Mouse (Mus musculus): ENCODE results near the gene Tbc1d5. TPM values are rescaled to one million over a fixed set of nuclear protein-coding genes. Genes with fewer than 3 reads are reported as not detected.

Tbc1d5 gene
- polyA plus RNA-seq, 1 experiment from 2014 or later, result 4.6 TPM

GRCm38 (mm10) chr17:51040861-51041260 lies 138.3 kb downstream of the Tbc1d5 start:
- Histone ChIP-seq H3K27me3 (replicated peaks; ENCODE audit: control insufficient read depth, insufficient read depth, low read length) (no peaks in the 10 kb centered on the region), H3K36me3 (ENCODE audit: control insufficient read depth, insufficient read depth) (no peaks in the 10 kb centered on the region), H3K4me2 (replicated peaks; ENCODE audit: low read depth) (no peak overlapping the region), H3K9me3 (ENCODE audit: control insufficient read depth) (no peaks in the 10 kb centered on the region), H3K4me1 (replicated peaks; ENCODE audit: control insufficient read depth, insufficient read depth, low read length) (no peaks in the 10 kb centered on the region), H3K9ac (ENCODE audit: low read depth, low read length) (no peak overlapping the region), H3K27ac (ENCODE audit: low read depth, low read length) (no peak overlapping the region), H3K4me3 (ENCODE audit: low read depth, low read length) (no peak overlapping the region)
- ATAC-seq, result no peak
- WGBS, result 27% methylated on average over 1 of the region's 1 CpGs
- TF ChIP-seq CTCF (IDR thresholded peaks at IDR 0.05; ENCODE audit: low read depth), result no peak

GRCm38 (mm10) chr17:51023227-51023626 lies 155.9 kb downstream of the Tbc1d5 start:
- ATAC-seq, result no peak
- Histone ChIP-seq H3K4me3 (ENCODE audit: low read depth, low read length) (no peak overlapping the region), H3K27me3 (replicated peaks; ENCODE audit: control insufficient read depth, insufficient read depth, low read length) (no peaks in the 10 kb centered on the region), H3K4me2 (replicated peaks; ENCODE audit: low read depth) (no peak overlapping the region), H3K36me3 (ENCODE audit: control insufficient read depth, insufficient read depth) (no peaks in the 10 kb centered on the region), H3K9me3 (ENCODE audit: control insufficient read depth) (no peaks in the 10 kb centered on the region), H3K27ac (ENCODE audit: low read depth, low read length) (no peak overlapping the region), H3K4me1 (replicated peaks; ENCODE audit: control insufficient read depth, insufficient read depth, low read length) (no peaks in the 10 kb centered on the region), H3K9ac (ENCODE audit: low read depth, low read length) (no peak overlapping the region)
- TF ChIP-seq CTCF (IDR thresholded peaks at IDR 0.05; ENCODE audit: low read depth), result no peak
- WGBS, result 81% methylated on average over 5 of the region's 5 CpGs

- no peak overlapping the region for H3K9ac ChIP-seq (ENCODE audit: low read depth, low read length)
- no peak overlapping the region for H3K4me2 ChIP-seq (replicated peaks; ENCODE audit: low read depth)
- H3K27me3 ChIP-seq (replicated peaks; ENCODE audit: control insufficient read depth, insufficient read depth, low read length), result no peaks in the 10 kb centered on the region
- no peaks in the 10 kb centered on the region for H3K9me3 ChIP-seq (ENCODE audit: control insufficient read depth)
- no peak overlapping the region for H3K4me3 ChIP-seq (ENCODE audit: low read depth, low read length)
- no peaks in the 10 kb centered on the region for H3K4me1 ChIP-seq (replicated peaks; ENCODE audit: control insufficient read depth, insufficient read depth, low read length)
- no peak overlapping the region for H3K27ac ChIP-seq (ENCODE audit: low read depth, low read length)
- no peak for ATAC-seq
- TF ChIP-seq CTCF (IDR thresholded peaks at IDR 0.05; ENCODE audit: low read depth), result no peak
- WGBS, result 78% methylated on average over 2 of the region's 2 CpGs
- no peaks in the 10 kb centered on the region for H3K36me3 ChIP-seq (ENCODE audit: control insufficient read depth, insufficient read depth)
Observed at GRCm38 (mm10) chr17:51016384-51016783, 162.8 kb downstream of the Tbc1d5 start.

- Histone ChIP-seq H3K36me3 (ENCODE audit: control insufficient read depth, insufficient read depth) (no peaks in the 10 kb centered on the region), H3K27ac (ENCODE audit: low read depth, low read length) (no peak overlapping the region), H3K27me3 (replicated peaks; ENCODE audit: control insufficient read depth, insufficient read depth, low read length) (no peaks in the 10 kb centered on the region), H3K9ac (ENCODE audit: low read depth, low read length) (no peak overlapping the region), H3K4me3 (ENCODE audit: low read depth, low read length) (no peak overlapping the region), H3K4me1 (replicated peaks; ENCODE audit: control insufficient read depth, insufficient read depth, low read length) (no peaks in the 10 kb centered on the region), H3K9me3 (ENCODE audit: control insufficient read depth) (no peaks in the 10 kb centered on the region), H3K4me2 (replicated peaks; ENCODE audit: low read depth) (no peak overlapping the region)
- ATAC-seq, result no peak
- TF ChIP-seq CTCF (IDR thresholded peaks at IDR 0.05; ENCODE audit: low read depth), result no peak
Observed at GRCm38 (mm10) chr17:51013908-51014307, 165.2 kb downstream of the Tbc1d5 start.

- no peak overlapping the region for H3K9ac ChIP-seq (ENCODE audit: low read depth, low read length)
- H3K4me3 ChIP-seq (ENCODE audit: low read depth, low read length), result no peak overlapping the region
- no peak for TF ChIP-seq CTCF (IDR thresholded peaks at IDR 0.05; ENCODE audit: low read depth)
- H3K27ac ChIP-seq (ENCODE audit: low read depth, low read length), result no peak overlapping the region
- no peak overlapping the region for H3K4me2 ChIP-seq (replicated peaks; ENCODE audit: low read depth)
- no peaks in the 10 kb centered on the region for H3K9me3 ChIP-seq (ENCODE audit: control insufficient read depth)
- H3K36me3 ChIP-seq (ENCODE audit: control insufficient read depth, insufficient read depth), result no peaks in the 10 kb centered on the region
- no peaks in the 10 kb centered on the region for H3K27me3 ChIP-seq (replicated peaks; ENCODE audit: control insufficient read depth, insufficient read depth, low read length)
- no peaks in the 10 kb centered on the region for H3K4me1 ChIP-seq (replicated peaks; ENCODE audit: control insufficient read depth, insufficient read depth, low read length)
- ATAC-seq, result no peak
Observed at GRCm38 (mm10) chr17:51003179-51003578, 176.0 kb downstream of the Tbc1d5 start.

- Histone ChIP-seq H3K4me2 (replicated peaks; ENCODE audit: low read depth) (no peak overlapping the region), H3K9ac (ENCODE audit: low read depth, low read length) (no peak overlapping the region), H3K9me3 (ENCODE audit: control insufficient read depth) (no peaks in the 10 kb centered on the region), H3K27ac (ENCODE audit: low read depth, low read length) (no peak overlapping the region), H3K4me1 (replicated peaks; ENCODE audit: control insufficient read depth, insufficient read depth, low read length) (no peaks in the 10 kb centered on the region; the same call in 1 of the 2 replicates), H3K27me3 (replicated peaks; ENCODE audit: control insufficient read depth, insufficient read depth, low read length) (no peaks in the 10 kb centered on the region), H3K4me3 (ENCODE audit: low read depth, low read length) (no peak overlapping the region), H3K36me3 (ENCODE audit: control insufficient read depth, insufficient read depth) (no peaks in the 10 kb centered on the region)
- no peak for ATAC-seq
- WGBS, result 51% methylated on average over 1 of the region's 1 CpGs
- TF ChIP-seq CTCF (IDR thresholded peaks at IDR 0.05; ENCODE audit: low read depth), result no peak
Observed at GRCm38 (mm10) chr17:50998216-50998615, 180.9 kb downstream of the Tbc1d5 start.

Data from intestine, postnatal 0 days (tissue).